Mouse (Mus musculus): ENCODE results near the gene 9230104L09Rik.
A peak's percentile ranks its signal among the peaks of the same experiment; 100 is the strongest.

Gene 9230104L09Rik

GRCm38 (mm10) chr2:148856630-148857400, 8.0 kb downstream of the 9230104L09Rik start:
- no peak for DNase-seq

- peak; percentile 83 for DNase-seq
Measured at GRCm38 (mm10) chr2:148851116-148851906, 13.5 kb downstream of the 9230104L09Rik start.

GRCm38 (mm10) chr2:148839224-148839623, 25.6 kb downstream of the 9230104L09Rik start:
- DNase-seq, result no peak

- no peak for DNase-seq
Measured at GRCm38 (mm10) chr2:148838075-148838777, 26.6 kb downstream of the 9230104L09Rik start.

- no peak for DNase-seq
Measured at GRCm38 (mm10) chr2:148834912-148835311, 29.9 kb downstream of the 9230104L09Rik start, which contains the start of gene Cst9. Cst9 (plus strand) TSS chr2:148835147.

- no peak for DNase-seq
Measured at GRCm38 (mm10) chr2:148825986-148826385, 38.9 kb downstream of the 9230104L09Rik start.

GRCm38 (mm10) chr2:148819909-148820308, 44.9 kb downstream of the 9230104L09Rik start, which contains the start of gene Cst13:
Cst13 (plus strand) TSS chr2:148820081.
- no peak for DNase-seq

GRCm38 (mm10) chr2:148806696-148807095, 58.1 kb downstream of the 9230104L09Rik start:
- no peak for DNase-seq

GRCm38 (mm10) chr2:148801491-148801921, 63.3 kb downstream of the 9230104L09Rik start:
- no peak for DNase-seq

- no peak for DNase-seq
Measured at GRCm38 (mm10) chr2:148798485-148798884, 66.4 kb downstream of the 9230104L09Rik start, which contains the start of gene Cst8. Cst8 (plus strand) TSS chr2:148798785.
